Mouse (Mus musculus) frontal cortex, postnatal 25 days (tissue): ENCODE results near the gene Pitpnm2.

Experiments used
- DNase-seq, 2 experiments: peaks; one replicate each; pipeline ENCODE4 v3.0.0; 2022; ENCODE audit warnings: low spot score in 2 of 2

Pitpnm2 gene

DNA sequence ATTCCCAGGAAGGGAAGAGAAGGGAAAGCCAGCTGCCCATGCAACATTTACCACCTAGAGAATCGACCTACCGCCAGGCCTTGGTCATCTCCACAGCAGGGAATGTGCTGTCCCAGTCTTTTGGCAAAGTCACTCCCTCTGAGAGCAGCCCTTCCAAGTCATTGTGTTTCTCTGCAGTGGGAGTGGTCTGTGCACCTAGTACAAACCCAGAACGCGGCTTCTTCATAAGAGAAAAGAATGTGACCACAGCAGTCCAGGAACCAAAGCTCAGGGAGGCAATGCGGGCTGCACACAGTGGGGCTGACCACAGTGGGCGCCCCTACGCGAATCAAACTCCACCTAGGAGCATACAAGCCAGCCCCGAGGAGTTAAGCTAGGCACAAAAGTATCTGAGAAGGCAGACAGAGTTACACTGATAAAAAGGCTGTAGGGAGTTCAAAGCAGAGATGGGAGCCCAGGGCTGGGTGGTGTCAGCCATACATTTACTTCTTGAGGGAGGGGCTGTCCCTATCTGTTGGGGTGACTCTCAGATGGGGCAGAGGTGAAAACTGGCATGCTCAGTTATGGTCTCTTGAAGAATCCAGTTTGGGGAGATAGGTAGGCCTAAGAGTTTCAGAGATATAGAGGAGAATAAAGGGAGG lies 1.5 kb downstream of the Pitpnm2 start:
- no peak for DNase-seq

DNA sequence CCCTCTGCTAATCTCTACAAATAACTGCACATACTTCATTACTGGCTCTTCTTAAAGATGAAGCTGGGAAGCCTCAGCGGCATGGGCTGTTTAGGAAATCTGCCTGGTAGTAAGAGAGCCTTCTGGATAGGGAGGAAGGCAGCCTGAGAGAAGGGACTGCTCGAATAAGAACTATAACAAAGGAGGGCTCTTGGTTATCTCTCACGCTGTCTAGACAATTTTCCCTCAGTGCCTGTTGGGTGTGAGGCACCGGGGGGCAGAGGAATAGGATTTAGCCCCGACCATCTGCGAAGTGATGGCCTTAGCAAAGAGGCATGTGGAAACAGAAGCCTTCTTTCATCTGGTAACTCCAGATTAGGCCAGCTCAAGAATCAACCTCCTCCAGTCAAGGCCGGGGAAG lies 2.3 kb downstream of the Pitpnm2 start:
- DNase-seq = no peak

DNA sequence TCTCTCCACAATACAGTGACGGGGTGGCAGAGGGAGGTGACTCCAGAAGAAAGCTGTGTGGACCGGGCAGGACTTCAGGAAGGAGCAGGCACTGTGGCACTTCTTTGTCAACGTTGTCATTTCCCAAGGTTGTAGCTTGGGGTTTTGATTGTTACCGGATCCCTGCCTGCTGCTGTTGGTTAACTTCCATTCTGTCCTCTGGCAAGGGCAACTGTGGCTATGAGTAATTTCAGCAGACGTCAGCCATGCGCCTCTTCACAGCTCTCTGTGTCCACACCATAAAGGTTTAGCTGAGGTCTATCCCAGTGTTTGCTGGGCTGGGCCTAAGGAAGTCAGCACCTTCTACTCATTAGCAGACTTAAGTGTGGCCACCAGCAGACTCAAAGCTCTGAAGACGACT lies 4.7 kb downstream of the Pitpnm2 start:
- DNase-seq = no peak

- no peak for DNase-seq
Measured at GRCm38 (mm10) chr5:124244449-124244848, 5.1 kb downstream of the Pitpnm2 start.

GRCm38 (mm10) chr5:124243236-124243901 lies 6.2 kb downstream of the Pitpnm2 start:
- DNase-seq = no peak

DNA sequence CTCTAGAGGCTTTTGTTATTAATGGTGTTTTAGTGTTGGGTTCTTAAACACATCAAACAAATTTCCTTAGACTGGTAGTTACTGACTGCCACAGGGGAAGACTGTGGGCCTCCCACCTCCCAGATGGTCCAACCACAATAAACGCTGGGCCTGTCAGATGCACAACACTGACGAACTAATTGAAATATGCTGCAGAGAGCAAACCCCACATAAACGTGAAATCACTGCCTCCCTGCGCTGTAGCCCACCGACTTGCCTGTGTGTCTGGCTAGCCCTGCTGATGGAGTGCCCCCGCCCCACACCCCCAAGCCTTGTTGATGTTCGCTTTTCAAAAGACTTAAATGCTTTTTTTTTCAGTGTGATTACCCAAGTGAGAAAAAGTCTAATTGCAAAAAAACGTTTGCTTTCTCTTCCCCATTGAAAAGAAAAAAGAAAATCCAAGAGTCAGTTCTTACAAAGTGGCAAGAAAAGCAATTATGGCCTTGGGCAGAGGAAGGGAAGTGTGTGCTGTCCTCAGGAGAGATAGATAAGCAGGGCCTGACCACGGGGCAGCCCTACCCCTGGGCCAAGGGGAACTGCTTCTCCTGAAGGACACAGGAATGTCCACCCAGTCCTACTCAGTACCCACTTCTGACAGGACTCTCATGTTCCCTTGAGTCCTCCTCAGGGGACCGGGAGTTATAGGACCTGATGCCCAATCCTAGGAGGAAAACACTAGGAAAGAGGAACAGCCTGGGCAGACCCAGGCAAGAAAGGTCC lies 7.7 kb downstream of the Pitpnm2 start:
- no peak for DNase-seq

DNA sequence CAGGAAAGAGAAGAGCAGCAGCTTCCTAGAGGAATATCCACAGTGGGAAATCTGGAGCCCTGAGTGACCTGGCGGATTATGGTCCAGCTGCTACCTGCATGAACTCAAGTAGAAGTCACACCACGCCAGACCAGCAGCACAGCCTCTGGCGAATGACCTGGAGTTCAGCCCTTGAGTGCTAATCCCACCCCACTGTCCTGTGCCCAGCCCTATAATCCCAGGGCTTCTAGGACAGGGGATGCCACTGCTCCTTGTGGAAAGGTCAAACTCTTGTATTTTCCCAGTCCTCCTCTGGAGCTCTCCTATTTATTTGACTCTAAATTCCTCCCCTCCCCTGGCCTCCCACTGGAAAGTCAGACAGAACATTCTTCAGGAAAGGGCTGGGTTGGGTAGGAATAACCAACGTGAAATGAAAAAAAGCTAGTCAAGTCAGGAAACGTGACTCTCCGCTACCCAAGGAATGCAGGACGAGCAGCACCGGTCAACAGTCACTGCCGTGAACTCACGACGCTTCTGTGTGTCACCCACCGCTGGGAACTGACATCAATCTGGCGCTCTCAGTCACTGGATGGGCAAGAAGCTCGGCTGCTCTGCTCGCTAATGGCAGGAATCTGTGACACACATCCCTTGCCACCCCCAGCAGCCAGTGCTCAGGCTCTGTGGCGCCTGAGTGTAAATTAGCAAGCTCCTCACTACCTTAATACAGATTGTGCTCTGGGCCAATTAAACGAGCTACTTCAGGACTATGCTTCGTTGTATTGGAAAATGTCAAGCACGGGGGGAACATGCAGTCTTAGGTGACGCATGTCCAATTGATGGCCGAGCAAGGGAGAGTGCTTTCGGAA lies 8.5 kb downstream of the Pitpnm2 start:
- DNase-seq = no peak

DNA sequence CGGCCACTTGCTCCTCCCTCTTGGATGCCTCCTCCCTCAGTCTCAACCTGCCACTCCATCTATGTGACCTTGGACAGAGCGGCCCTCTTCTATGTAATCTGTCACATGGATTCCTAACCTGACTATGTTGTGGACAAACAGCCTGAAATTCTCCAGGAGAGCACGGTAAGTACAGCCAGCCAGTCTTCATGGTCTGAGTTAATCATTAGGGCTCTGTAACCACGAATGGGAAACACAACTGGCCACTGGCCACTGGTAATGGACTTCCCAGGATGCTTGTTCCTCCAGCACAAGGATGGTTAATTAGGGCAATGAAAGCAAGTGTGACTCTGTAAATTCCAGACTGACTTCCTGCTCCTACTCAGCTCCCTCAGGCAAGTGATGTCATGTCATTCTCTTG lies 13.4 kb downstream of the Pitpnm2 start:
- no peak for DNase-seq

GRCm38 (mm10) chr5:124234778-124235177 lies 14.8 kb downstream of the Pitpnm2 start:
- DNase-seq = no peak

DNA sequence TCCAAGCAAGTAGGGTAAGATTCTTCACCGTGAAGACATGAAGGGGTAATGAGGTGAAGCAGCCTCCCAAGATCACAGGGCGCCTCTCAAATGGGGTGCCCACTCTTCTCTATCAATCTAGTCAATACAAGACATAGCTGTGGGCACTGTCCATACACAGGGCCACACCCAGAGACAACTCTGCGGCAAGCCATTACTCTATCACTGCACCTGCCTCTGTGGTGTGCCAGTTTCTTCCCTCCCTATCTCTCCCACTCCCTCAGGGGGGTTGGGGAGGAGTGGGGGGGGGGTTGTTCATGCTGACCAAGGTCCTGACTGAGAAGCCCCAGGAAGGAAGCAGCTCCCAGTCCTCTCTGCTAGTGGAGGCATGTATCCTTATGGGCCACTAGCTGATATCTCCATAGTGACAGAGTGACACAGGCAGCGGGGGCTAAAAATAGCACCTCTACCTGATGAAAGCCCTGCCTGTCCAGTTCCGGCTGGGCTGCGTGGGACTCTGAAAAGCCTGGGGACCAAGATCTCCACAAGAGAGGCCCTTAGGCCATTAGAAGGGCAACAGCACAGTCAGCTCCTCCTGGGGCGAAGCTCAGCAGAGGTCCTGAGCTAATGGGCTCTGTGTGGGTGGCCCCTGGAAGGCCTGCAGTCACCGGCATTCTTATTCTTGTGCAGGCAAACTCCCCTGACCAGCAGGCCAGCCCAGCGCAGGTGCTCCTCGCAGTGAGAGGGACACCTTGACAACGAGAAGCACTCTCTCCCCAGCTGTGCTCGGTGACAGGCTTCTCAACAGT lies 15.5 kb downstream of the Pitpnm2 start:
- DNase-seq = no peak

- DNase-seq = no peak
Measured at GRCm38 (mm10) chr5:124233144-124233465, 16.5 kb downstream of the Pitpnm2 start.

DNA sequence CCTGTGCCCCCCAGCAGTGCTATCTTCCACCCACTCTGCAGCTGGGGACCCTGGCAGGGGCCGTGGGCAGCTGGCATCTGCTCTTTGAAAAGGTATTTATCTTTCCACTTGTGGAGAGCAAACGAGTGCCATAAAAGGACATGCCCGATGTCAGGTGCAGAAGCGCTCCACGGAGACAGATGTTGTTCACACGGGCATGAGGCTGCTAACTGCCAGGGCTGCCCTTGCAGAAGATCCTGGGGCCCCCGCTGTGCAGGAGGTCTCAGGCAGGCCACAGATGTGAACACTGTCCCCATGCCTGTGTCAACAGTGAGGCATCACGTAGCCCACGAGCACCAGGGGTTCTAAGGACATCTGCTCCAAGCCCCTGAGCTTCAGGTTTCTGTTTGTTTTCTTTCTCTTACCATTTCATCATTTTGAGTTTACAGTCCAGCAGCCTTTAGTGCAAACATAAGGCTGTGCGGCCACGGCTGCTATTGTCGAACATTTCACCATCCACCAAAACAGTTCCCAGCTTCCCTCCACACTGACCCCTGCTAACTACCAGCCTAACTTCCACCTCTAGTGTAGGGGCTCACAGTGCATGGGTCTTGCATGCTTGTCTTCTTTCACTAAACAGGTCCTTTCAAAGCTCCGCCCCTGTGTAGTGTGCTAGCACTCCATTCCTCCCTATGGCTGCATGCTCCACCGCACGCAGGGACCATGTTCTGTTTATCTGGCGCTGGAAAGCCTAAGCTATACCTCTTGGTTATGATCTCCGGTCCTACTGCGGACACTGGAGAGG lies 17.0 kb downstream of the Pitpnm2 start:
- DNase-seq = no peak

DNA sequence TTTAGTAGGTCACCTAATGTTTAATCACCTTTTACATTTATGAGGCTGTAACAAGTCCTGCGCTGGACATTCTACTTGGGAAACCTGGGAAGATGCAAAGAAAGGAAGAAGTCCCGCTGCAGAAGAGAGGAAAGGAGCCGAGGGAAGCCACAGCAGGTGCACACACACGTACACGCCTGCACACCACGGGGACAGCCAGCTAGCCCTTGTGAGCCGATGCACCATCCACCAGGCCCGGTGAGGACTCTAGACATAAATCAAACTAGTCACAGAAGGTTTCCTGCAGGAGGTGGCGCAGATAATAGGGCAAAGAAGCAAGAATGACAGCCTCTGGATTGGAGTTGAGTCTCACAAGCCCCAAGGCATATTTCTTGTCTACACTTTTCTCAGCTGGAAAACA lies 19.1 kb downstream of the Pitpnm2 start:
- no peak for DNase-seq

GRCm38 (mm10) chr5:124227193-124227592 lies 22.4 kb downstream of the Pitpnm2 start:
- DNase-seq = no peak

- no peak for DNase-seq
Measured at GRCm38 (mm10) chr5:124226494-124226893, 23.1 kb downstream of the Pitpnm2 start.

DNA sequence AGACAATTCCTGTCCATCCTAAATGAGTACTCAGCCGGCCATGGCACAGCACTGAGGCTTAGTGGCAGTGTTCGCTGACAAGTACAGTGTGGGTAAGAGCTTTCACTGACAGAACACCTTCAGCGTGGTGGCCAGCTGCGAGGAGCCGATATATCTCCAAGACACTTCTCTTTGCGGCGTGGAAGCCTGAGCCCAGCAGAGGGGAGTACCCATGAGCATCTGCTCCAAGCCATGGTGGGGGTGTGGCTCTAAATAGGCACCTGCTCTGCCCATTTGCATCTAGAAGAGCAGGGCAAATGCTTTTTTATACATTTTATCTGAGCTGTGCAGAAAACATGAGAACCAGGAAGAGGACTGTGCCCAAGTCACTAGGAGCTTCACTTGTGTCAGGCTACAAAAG lies 23.7 kb downstream of the Pitpnm2 start:
- no peak for DNase-seq

GRCm38 (mm10) chr5:124224321-124225092 lies 25.1 kb downstream of the Pitpnm2 start:
- DNase-seq = no peak

DNA sequence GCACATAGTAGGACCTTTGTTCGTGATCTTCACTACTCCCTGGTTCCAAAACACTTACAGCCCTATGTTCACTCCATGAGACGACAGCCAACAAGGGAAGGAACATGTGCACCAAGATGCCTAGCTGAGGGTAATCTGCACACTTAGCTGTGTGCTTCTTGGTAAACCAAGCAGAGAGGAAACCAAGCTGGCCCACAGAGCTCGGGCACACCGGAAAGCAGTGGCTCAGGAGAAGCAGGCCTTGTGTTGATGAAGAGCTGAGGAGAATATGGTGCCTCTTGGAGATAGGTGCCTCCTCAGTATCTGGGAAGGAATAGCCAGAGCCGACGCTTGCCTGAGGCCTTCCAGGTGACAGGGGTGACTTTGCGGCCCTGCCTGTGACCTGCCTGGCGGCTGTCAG lies 26.0 kb downstream of the Pitpnm2 start:
- DNase-seq = no peak

DNA sequence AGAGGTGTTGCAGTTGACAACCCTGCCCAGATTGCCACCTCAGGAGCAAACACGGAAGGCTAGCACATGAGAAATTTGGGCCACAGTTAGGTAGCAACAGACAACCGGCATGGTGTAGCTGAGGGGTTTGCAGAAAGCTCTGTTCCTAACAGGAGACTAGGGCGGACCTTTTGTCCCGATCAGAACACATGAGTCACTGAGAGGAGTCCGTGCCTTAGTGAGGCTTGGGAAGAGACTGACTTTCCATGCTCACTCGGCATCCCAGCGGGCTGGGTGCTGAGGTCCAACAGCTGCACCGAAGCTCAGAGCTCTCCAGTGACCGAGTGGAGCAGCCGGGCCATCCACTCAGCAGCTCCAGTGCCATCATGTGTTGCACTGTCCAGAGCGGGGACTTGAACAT lies 26.9 kb downstream of the Pitpnm2 start:
- no peak for DNase-seq

GRCm38 (mm10) chr5:124221736-124222040 lies 27.9 kb downstream of the Pitpnm2 start:
- DNase-seq = no peak
